Mouse (Mus musculus) midbrain, embryonic 12.5 days (tissue): Measurements from ENCODE around the gene Sh3bp5. TPM values are rescaled to one million over a fixed set of nuclear protein-coding genes. Genes with fewer than 3 reads are reported as not detected.

Experiments
- polyA plus RNA-seq: library from polyadenylated mRNA; unstranded; fragments of >200 nt; fragmentation: Nextera tagmentation; extraction: Ambion mirVana; gene quantifications from 2 replicates; pipeline ENCODE4 v1.2.1, GENCODE M21; 2016

Sh3bp5 gene
- polyA plus RNA-seq, 1 experiment from 2014 or later: 43.3 TPM

Other genes starting within 250 kb of the Sh3bp5 start
- 1.9 and 3.0 TPM in 2 replicates for gene Tnnc1, start 227.8 kb downstream of the Sh3bp5 start, polyA plus RNA-seq
- gene Nisch, start 219.1 kb downstream of the Sh3bp5 start, polyA plus RNA-seq: 463 and 480 TPM in 2 replicates
- gene Sema3g, start 218.2 kb downstream of the Sh3bp5 start, polyA plus RNA-seq: 0.69 and 1.1 TPM in 2 replicates
- gene Phf7, start 184.8 kb downstream of the Sh3bp5 start, polyA plus RNA-seq: 12.0 and 12.2 TPM in 2 replicates
- gene Bap1, start 184.6 kb downstream of the Sh3bp5 start, polyA plus RNA-seq: 124 and 127 TPM in 2 replicates
- 6.0 and 6.4 TPM in 2 replicates for gene Dnah1, start 112.2 kb downstream of the Sh3bp5 start, polyA plus RNA-seq
- gene Capn7, start 99.4 kb downstream of the Sh3bp5 start, polyA plus RNA-seq: 51.4 and 55.8 TPM in 2 replicates
- gene Eaf1, start 58.3 kb upstream of the Sh3bp5 start, polyA plus RNA-seq: 19.7 and 20.3 TPM in 2 replicates
- 70.1 and 72.3 TPM in 2 replicates for gene Mettl6, start 59.0 kb upstream of the Sh3bp5 start, polyA plus RNA-seq
- 0.06 TPM in 1 of 2 replicates, not detected in the other for gene Colq, start 155.3 kb upstream of the Sh3bp5 start, polyA plus RNA-seq
- 0.79 TPM in 1 of 2 replicates, not detected in the other for gene Gm49387, start 204.8 kb upstream of the Sh3bp5 start, polyA plus RNA-seq
- gene Btd, start 204.9 kb upstream of the Sh3bp5 start, polyA plus RNA-seq: 13.7 and 15.7 TPM in 2 replicates
- gene Hacl1, start 205.2 kb upstream of the Sh3bp5 start, polyA plus RNA-seq: 8.7 and 12.7 TPM in 2 replicates